Mouse (Mus musculus) cerebellum, adult (tissue): ENCODE measurements around the gene Arhgap19.
A peak's percentile ranks its signal among the peaks of the same experiment; 100 is the strongest.

Experiments
- ATAC-seq: cut with Nextera tagmentation; 2 replicates; pipeline ENCODE4 v1.9.2; 2017; ENCODE audit warnings: mild to moderate bottlenecking, moderate library complexity, mixed read lengths; ENCODE audit not compliant: insufficient number of reproducible peaks, low FRiP score, low TSS enrichment

The Arhgap19 gene

GRCm38 (mm10) chr19:41751906-41752305, 49.9 kb downstream of the Arhgap19 start:
- no peak for ATAC-seq

- ATAC-seq, result no peak
Measured at GRCm38 (mm10) chr19:41747436-41747835, 54.4 kb downstream of the Arhgap19 start.

- ATAC-seq, result peak; percentile 47; the same call in 1 of the 2 replicates
Measured at GRCm38 (mm10) chr19:41745941-41746557, 55.8 kb downstream of the Arhgap19 start.

- no peak for ATAC-seq
Measured at GRCm38 (mm10) chr19:41743396-41743795, 58.5 kb downstream of the Arhgap19 start, which contains the start of gene Slit1. Gene Slit1 (minus strand): TSS chr19:41743665.

- no peak for ATAC-seq
Measured at GRCm38 (mm10) chr19:41738896-41739295, 63.0 kb downstream of the Arhgap19 start.

GRCm38 (mm10) chr19:41738429-41738805, 63.4 kb downstream of the Arhgap19 start:
- ATAC-seq, result no peak

- ATAC-seq, result no peak
Measured at GRCm38 (mm10) chr19:41737657-41738428, 64.0 kb downstream of the Arhgap19 start.

GRCm38 (mm10) chr19:41734685-41735084, 67.2 kb downstream of the Arhgap19 start:
- ATAC-seq, result no peak

- ATAC-seq, result no peak
Measured at GRCm38 (mm10) chr19:41725491-41725890, 76.4 kb downstream of the Arhgap19 start.

- ATAC-seq, result no peak
Measured at GRCm38 (mm10) chr19:41724831-41725470, 76.9 kb downstream of the Arhgap19 start.

- ATAC-seq, result no peak
Measured at GRCm38 (mm10) chr19:41723337-41723736, 78.5 kb downstream of the Arhgap19 start.

- no peak for ATAC-seq
Measured at GRCm38 (mm10) chr19:41719436-41719835, 82.4 kb downstream of the Arhgap19 start.
